Mouse (Mus musculus): ENCODE results near the gene Slc22a22. TPM values are rescaled to one million over a fixed set of nuclear protein-coding genes. Genes with fewer than 3 reads are reported as not detected.
"Not testable (repeated sequence)": the region's sequence is repeated elsewhere in the genome, so short reads cannot be mapped to it uniquely, and the experiment has no call there.

Gene Slc22a22
- polyA plus RNA-seq, 1 experiment from 2014 or later, result 7.9 TPM

GRCm38 (mm10) chr15:57318001-57318400, 159.4 kb downstream of the Slc22a22 start:
- ATAC-seq (replicated peaks; ENCODE audit: low FRiP score, low read depth), result no peak

GRCm38 (mm10) chr15:57316486-57316885, 160.9 kb downstream of the Slc22a22 start:
- no peak for TF ChIP-seq CTCF (IDR thresholded peaks at IDR 0.05; ENCODE audit: low read depth)

More at GRCm38 (mm10) chr15:57318001-57318400, 159.4 kb downstream of the Slc22a22 start:
- no peaks in the 10 kb centered on the region for H3K4me1 ChIP-seq (replicated peaks; ENCODE audit: insufficient read depth, low read length)
- H3K27me3 ChIP-seq (ENCODE audit: insufficient read depth, low read length), result no peaks in the 10 kb centered on the region
- H3K9ac ChIP-seq (ENCODE audit: low read depth, low read length), result no peak overlapping the region
- DNase-seq (ENCODE audit: low spot score), result no peak
- H3K4me2 ChIP-seq (ENCODE audit: low read length), result no peak overlapping the region
- 75% methylated on average over 2 of the region's 2 CpGs for WGBS
- TF ChIP-seq CTCF (IDR thresholded peaks at IDR 0.05; ENCODE audit: low read depth), result no peak
- no peak overlapping the region for H3K27ac ChIP-seq
- H3K4me3 ChIP-seq (replicated peaks; ENCODE audit: low read depth, low read length), result no peak overlapping the region
- no peaks in the 10 kb centered on the region for H3K9me3 ChIP-seq (replicated peaks; ENCODE audit: low read length)
- no peaks in the 10 kb centered on the region for H3K36me3 ChIP-seq (ENCODE audit: insufficient read depth, low read length)

GRCm38 (mm10) chr15:57302710-57303109, 174.7 kb downstream of the Slc22a22 start:
- no peak overlapping the region for H3K4me2 ChIP-seq (ENCODE audit: low read length)
- no peak overlapping the region for H3K27ac ChIP-seq

More at GRCm38 (mm10) chr15:57316486-57316885, 160.9 kb downstream of the Slc22a22 start:
- ATAC-seq (replicated peaks; ENCODE audit: low FRiP score, low read depth), result no peak
- no peak overlapping the region for H3K27ac ChIP-seq
- no peaks in the 10 kb centered on the region for H3K36me3 ChIP-seq (ENCODE audit: insufficient read depth, low read length)
- no peaks in the 10 kb centered on the region for H3K4me1 ChIP-seq (replicated peaks; ENCODE audit: insufficient read depth, low read length)
- no peak for DNase-seq (ENCODE audit: low spot score)
- H3K9me3 ChIP-seq (replicated peaks; ENCODE audit: low read length), result no peaks in the 10 kb centered on the region
- H3K4me3 ChIP-seq (replicated peaks; ENCODE audit: low read depth, low read length), result no peak overlapping the region
- H3K27me3 ChIP-seq (ENCODE audit: insufficient read depth, low read length), result no peaks in the 10 kb centered on the region
- H3K9ac ChIP-seq (ENCODE audit: low read depth, low read length), result no peak overlapping the region
- H3K4me2 ChIP-seq (ENCODE audit: low read length), result no peak overlapping the region
- WGBS, result 89% methylated on average over 2 of the region's 2 CpGs

GRCm38 (mm10) chr15:57278505-57278904, 198.9 kb downstream of the Slc22a22 start:
- no peak for TF ChIP-seq CTCF (IDR thresholded peaks at IDR 0.05; ENCODE audit: low read depth)
- WGBS, result 37% methylated on average over 1 of the region's 1 CpGs
- no peak overlapping the region for H3K9ac ChIP-seq (ENCODE audit: low read depth, low read length)
- H3K4me3 ChIP-seq (replicated peaks; ENCODE audit: low read depth, low read length), result no peak overlapping the region
- H3K9me3 ChIP-seq (replicated peaks; ENCODE audit: low read length), result no peaks in the 10 kb centered on the region
- H3K4me1 ChIP-seq (replicated peaks; ENCODE audit: insufficient read depth, low read length), result no peaks in the 10 kb centered on the region
- DNase-seq (ENCODE audit: low spot score) (no peak), ATAC-seq (replicated peaks; ENCODE audit: low FRiP score, low read depth) (no peak)
- no peaks in the 10 kb centered on the region for H3K36me3 ChIP-seq (ENCODE audit: insufficient read depth, low read length)
- H3K27me3 ChIP-seq (ENCODE audit: insufficient read depth, low read length), result no peaks in the 10 kb centered on the region
- H3K27ac ChIP-seq, result no peak overlapping the region
- H3K4me2 ChIP-seq (ENCODE audit: low read length), result no peak overlapping the region

More at GRCm38 (mm10) chr15:57302710-57303109, 174.7 kb downstream of the Slc22a22 start:
- Histone ChIP-seq H3K4me3 (replicated peaks; ENCODE audit: low read depth, low read length) (no peak overlapping the region), H3K36me3 (ENCODE audit: insufficient read depth, low read length) (no peaks in the 10 kb centered on the region), H3K9me3 (replicated peaks; ENCODE audit: low read length) (no peaks in the 10 kb centered on the region), H3K9ac (ENCODE audit: low read depth, low read length) (no peak overlapping the region), H3K27me3 (ENCODE audit: insufficient read depth, low read length) (no peaks in the 10 kb centered on the region), H3K4me1 (replicated peaks; ENCODE audit: insufficient read depth, low read length) (no peaks in the 10 kb centered on the region)
- TF ChIP-seq CTCF (IDR thresholded peaks at IDR 0.05; ENCODE audit: low read depth), result no peak
- DNase-seq (ENCODE audit: low spot score) (no peak), ATAC-seq (replicated peaks; ENCODE audit: low FRiP score, low read depth) (no peak)
- 71% methylated on average over 1 of the region's 1 CpGs for WGBS

- no peak for TF ChIP-seq CTCF (IDR thresholded peaks at IDR 0.05; ENCODE audit: low read depth)
- no peak overlapping the region for H3K4me2 ChIP-seq (ENCODE audit: low read length)
- H3K9me3 ChIP-seq (replicated peaks; ENCODE audit: low read length), result no peaks in the 10 kb centered on the region
- H3K27me3 ChIP-seq (ENCODE audit: insufficient read depth, low read length), result no peaks in the 10 kb centered on the region
- no peaks in the 10 kb centered on the region for H3K4me1 ChIP-seq (replicated peaks; ENCODE audit: insufficient read depth, low read length)
- DNase-seq (ENCODE audit: low spot score) (no peak), ATAC-seq (replicated peaks; ENCODE audit: low FRiP score, low read depth) (no peak)
- H3K27ac ChIP-seq, result no peak overlapping the region
- no peak overlapping the region for H3K4me3 ChIP-seq (replicated peaks; ENCODE audit: low read depth, low read length)
- no peaks in the 10 kb centered on the region for H3K36me3 ChIP-seq (ENCODE audit: insufficient read depth, low read length)
- no peak overlapping the region for H3K9ac ChIP-seq (ENCODE audit: low read depth, low read length)
Observed at GRCm38 (mm10) chr15:57276411-57276810, 201.0 kb downstream of the Slc22a22 start.

GRCm38 (mm10) chr15:57240061-57240460, 237.4 kb downstream of the Slc22a22 start:
- not testable (repeated sequence) for H3K27ac ChIP-seq; H3K9me3 ChIP-seq (replicated peaks; ENCODE audit: low read length); H3K4me1 ChIP-seq (replicated peaks; ENCODE audit: insufficient read depth, low read length); H3K9ac ChIP-seq (ENCODE audit: low read depth, low read length); H3K27me3 ChIP-seq (ENCODE audit: insufficient read depth, low read length); H3K4me3 ChIP-seq (replicated peaks; ENCODE audit: low read depth, low read length); H3K4me2 ChIP-seq (ENCODE audit: low read length); ATAC-seq (replicated peaks; ENCODE audit: low FRiP score, low read depth); H3K36me3 ChIP-seq (ENCODE audit: insufficient read depth, low read length); DNase-seq (ENCODE audit: low spot score)
- WGBS, result 77% methylated on average over 1 of the region's 1 CpGs

- no peaks in the 10 kb centered on the region for H3K4me1 ChIP-seq (replicated peaks; ENCODE audit: insufficient read depth, low read length)
- peak; percentile 48 for DNase-seq (ENCODE audit: low spot score)
- H3K9ac ChIP-seq (ENCODE audit: low read depth, low read length), result no peak overlapping the region
- H3K9me3 ChIP-seq (replicated peaks; ENCODE audit: low read length), result no peaks in the 10 kb centered on the region
- no peak overlapping the region for H3K4me2 ChIP-seq (ENCODE audit: low read length)
- ATAC-seq (replicated peaks; ENCODE audit: low FRiP score, low read depth), result no peak
- H3K4me3 ChIP-seq (replicated peaks; ENCODE audit: low read depth, low read length), result no peak overlapping the region
- TF ChIP-seq CTCF (IDR thresholded peaks at IDR 0.05; ENCODE audit: low read depth), result peak; percentile 48
- H3K27me3 ChIP-seq (ENCODE audit: insufficient read depth, low read length), result no peaks in the 10 kb centered on the region
- H3K27ac ChIP-seq, result no peak overlapping the region
- no peaks in the 10 kb centered on the region for H3K36me3 ChIP-seq (ENCODE audit: insufficient read depth, low read length)
Observed at GRCm38 (mm10) chr15:57230439-57230838, 247.0 kb downstream of the Slc22a22 start.
